Mouse (Mus musculus) brain, adult 2 months (tissue): ENCODE measurements around the gene Mrps31.
A peak's percentile ranks its signal among the peaks of the same experiment; 100 is the strongest.

Experiments
- DNase-seq: peaks from one replicate; pipeline ENCODE4 v3.0.0; 2011; ENCODE audit warnings: low read depth, low spot score

The Mrps31 gene

DNA sequence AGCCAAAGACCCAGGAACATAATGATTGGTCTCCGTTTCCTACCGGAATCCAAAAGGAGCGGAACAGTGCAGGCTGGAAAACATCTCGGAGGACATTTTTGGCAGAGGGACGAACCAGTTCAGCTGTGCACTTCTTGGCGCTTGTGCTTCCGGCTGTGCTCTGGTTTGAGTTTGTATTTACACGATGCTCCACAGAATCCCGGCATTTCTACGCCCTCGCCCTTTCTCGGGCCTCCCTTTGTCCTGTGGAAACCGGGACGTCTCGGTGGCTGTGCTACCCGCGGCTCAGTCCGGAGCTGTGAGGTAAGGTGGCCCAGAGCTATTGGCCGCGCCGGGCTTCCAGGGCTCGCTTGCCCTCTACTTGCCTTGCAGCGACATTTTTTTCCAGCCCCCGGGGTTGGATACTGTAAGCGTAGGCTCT lies at the start of gene Mrps31:
Gene Mrps31 (plus strand): TSS at position 80 of the 421 bp plus-strand sequence.
- peak; percentile 98 for DNase-seq

DNA sequence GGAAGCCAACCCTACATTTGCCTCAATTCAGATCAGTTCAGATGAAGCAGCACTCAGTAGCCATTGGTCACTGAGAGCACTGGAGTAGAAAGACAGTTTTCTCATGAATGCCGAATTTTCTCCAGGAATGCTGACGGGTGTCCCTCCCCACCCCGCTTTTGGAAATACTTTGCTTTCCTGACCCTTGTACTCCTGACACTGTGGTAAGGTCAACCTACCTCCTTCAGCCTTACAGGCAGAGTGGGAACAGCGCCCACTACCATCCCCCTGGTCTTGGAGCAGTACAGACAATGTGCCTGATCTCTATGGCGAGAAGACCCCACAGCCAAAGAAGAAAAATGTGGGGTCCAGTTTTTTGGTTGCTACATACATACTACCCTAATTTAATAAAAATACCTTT lies 34.9 kb upstream of the Mrps31 start:
- DNase-seq: no peak

DNA sequence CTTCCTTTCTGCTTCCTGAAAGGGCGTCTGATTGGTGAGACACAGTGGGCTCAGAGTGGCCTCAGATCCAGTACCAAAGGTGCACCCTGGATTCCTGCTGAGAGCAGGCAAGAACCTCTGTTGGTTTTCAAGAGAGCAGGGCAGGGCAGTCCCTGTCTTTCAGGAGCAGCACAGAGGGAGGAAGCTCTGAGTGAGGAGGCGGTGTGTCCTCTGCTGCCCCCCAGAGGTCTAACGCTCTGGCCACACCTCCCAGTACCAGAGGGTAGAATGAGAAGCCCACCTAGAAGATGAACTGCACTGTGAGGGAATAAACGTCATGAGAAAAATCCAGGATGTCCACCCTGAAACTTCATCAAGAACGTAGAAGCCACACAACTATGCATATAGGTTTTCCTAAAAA lies 34.3 kb upstream of the Mrps31 start:
- peak; percentile 27 for DNase-seq

DNA sequence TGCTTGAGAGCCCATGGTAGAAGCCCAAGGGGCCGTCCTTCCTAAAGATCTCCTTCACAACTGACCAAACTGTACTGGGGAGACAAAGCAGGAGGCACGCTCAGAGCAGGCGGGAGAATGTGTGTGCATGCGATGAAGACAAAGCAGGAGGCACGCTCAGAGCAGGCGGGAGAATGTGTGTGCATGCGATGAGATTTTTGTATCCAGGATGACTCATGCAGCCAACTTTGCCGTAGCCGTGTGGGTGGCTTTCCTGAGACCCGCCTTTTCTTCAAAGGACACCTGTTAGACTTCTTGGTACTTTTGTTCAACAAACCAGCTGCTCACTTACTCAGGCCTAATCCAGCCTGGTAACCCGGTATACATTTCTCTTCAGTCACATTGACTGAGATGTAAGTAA lies 30.2 kb upstream of the Mrps31 start:
- DNase-seq: peak; percentile 81

DNA sequence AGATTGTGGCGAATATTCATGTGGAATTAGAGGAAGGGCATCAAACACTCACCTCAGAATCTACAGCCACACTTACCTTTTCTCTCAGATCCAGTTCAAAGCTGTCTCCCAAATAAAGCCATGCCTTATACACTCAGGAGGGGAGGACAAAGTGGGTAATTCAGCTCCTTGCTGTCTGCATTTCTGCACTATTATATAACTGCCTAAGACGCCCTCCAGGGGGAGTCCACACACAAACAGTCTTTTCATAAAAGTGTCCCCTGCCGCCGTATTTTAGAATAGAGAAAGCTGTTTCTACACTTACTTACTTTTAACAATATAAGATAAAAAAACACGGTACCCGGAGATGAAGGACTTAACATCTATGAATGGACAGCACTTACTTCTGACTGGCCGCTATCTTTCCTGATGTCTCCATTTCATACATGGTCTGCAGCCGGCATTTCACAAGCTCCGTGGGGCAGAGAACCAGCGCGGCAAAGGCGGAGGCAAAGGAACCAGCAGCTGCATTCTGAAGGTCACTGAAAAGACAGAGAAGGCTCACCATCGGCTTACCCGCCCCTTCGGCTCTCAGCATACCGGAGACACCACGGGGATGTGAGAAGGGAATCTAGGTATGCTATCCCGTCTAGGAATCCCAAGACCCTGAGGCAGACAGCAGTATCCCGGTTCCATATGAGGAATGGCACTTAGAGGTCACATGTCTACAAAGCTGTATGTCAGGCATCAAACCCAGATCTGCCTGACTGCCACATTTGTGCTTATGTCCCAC lies 28.2 kb upstream of the Mrps31 start:
- peak; percentile 48 for DNase-seq

DNA sequence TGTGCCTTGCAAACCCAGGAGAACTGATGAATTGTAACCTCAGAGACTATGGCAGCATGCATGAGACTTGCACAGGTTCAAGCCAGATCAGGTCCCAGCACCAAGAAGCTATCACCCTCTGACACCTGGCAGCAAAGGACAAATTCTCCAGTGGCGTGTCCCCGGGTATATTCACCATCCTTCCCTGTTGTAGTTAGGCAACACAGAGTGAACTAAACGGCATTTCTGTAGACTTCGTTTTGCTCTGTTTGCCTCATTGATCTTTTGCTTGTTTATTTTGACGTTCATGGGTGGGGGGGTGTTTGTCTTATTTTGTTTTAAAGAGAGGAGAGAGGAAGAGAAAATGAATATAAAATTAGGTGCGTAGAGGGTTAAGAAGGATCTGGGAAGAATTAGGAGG lies 26.0 kb upstream of the Mrps31 start:
- no peak for DNase-seq

DNA sequence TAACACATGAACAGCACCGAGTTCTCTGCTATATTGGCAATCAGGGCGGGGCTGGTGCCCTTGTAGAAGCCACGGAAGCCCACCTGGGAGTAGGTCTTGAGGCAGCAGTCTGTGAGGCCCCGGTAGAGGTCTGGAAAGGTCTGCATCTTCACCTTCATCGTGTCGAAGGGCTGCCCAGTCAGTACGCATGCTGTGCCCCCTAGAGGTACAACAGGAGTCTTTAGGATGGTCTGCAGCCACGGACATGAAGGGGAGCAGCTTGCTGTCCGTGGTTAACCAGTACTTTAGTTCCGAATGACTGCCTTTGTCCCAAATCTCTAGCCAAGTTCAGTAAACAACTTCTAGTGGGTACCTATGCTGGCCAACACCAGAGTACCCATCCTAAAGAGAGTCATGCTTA lies 21.3 kb upstream of the Mrps31 start:
- no peak for DNase-seq

DNA sequence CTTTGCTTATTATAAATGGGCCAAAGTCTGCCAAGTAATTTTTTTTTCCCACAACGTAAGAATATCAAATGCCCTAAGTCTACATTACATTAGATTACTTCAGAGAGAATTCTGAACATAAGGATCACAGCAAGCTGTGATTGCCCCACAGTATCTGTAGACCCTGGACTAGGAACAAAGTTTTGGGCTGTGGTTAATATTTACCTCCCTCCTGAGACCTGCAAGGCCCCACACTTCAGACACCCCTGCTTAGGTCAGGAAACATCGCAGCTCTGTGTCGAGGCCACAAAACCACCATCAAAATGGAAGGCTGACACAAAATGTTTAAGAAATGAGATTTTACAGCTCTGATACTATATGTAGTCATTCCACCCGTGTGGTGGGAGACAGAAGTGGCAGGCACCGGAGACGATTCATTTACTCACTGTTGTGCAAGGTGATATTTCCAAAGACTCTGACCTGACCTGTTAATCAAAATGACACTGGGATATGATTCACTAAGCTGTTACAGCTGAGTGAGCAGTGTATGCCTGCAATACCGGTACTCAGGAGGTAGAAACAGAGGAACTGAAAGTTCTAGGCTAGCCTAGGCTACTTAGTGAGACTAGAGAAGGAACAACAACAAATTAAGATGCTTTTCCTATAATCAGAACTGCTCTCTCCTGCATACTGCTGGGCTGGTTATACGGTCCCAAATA lies 20.2 kb upstream of the Mrps31 start:
- no peak for DNase-seq

DNA sequence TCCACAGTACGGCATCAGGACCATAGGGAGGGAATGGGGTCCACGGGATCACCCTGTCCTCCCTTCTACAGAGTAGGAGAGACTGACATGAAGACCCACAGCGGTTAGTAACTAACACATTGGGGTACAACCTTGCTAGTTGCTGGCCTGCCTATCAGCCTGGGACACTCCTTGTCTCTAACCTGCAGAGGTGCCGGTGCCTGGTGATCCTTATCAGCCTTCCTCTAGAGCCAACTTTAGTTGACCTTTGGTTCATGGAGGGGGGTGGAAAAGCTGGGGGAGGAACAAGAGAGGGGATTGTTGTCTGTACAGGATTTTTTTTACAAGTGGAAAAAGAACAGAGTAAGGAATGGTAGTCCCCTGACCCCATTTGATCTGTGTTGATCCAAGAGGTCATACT lies 16.7 kb upstream of the Mrps31 start:
- DNase-seq: no peak

DNA sequence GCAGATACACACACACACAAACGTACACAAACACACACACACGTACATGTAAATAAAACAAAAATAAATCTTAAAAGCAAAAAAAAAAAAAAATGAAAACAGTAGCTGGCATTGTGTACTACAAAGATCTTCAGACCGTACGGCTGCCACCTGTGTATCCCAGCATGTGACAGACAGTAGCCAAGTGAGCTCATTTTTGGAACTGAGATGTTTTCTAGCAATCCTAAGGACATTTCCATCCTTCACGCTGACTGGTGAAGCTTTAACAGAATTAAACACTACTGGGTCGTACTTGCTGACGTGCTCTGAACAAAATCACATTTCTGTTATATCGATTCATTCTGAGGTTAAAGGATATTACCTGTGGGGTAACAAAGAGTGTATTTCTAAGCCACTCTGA lies 15.9 kb upstream of the Mrps31 start:
- DNase-seq: peak; percentile 74

DNA sequence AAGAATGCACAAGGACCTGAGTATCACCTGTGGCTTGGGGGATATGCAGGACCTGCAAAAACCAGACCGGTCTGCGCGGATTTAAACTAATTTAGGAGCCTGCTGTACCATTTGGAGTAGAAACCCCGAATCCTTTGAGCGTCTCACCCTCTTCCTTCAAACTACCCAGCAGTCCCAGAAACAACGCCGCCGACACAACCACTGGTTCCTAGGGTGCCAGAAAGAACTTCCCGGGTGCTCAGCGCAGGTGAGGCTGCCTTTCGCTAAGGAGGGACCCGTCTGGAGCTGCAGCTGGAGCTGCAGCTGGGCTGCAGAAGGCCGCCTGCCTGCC lies 13.4 kb upstream of the Mrps31 start:
- no peak for DNase-seq

DNA sequence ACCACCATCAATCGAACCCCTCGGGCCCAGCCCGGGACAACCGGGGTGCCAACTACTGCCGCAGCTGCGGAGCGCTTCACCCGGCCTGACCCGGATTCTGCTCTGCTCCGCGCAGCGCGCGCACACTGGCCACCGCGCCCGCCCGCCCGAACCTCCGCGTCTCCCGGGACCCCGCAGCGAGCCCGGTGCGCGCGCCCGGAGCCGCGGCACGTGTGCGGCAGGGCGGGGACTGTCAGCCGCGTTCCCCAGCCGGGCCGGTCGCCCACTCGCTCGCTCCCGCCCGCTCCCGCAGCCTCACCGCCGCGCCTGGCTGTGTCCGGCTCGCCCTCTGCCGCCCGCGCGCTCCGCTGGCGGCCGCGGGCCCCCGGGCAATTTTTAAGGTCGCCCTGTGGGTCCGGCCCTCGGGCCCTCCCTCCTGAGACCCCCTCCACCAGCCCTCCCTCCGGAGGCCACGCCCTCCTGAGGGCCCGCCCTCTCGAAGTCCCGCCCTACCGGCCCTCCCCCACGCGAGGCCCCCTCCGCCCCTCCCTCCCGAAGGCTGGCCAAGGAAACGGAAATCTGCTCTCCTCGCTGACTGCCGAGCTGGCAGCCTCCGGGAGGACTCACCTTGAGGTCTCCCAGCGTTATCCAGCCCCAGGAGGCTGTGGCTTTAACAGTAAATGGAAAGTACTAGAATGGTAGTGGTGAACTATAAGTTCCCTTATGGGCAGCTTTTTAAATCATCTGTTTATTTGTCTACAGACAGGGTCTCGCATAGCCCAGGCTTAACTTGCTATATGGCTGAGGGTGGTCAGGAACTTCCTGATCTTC lies 12.8 kb upstream of the Mrps31 start, which contains the start of gene Slc25a15:
Gene Slc25a15 (minus strand): TSS at position 456 of the 810 bp plus-strand sequence.
- DNase-seq: peak; percentile 95

DNA sequence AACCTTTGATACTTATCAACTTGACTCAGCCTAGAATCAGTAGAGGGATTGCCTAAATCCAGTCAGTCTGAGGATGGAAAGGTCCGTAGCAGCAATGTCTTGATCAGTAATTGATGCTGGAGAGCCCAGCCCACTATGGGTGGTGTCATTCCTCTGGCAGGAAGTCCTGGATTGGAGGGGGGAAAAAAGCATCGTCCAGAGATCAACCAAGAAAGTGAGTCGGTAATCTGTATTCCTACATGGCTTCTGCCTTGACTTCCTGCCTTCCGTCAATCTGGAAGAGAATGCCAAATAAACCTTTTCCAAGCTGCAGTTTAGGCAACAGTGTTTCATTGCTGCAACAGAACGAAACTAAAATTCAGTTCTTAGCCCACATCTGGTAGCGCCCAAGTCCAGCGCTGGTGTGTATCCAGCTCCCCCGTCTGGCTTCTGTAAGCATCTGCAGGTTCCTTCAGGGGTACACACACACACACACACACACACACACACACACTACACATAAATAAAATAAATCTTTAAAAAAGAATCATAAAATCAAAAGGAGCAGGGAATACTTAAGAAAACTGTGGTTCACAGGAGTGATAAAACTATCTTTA lies 11.8 kb upstream of the Mrps31 start:
- DNase-seq: peak; percentile 18

DNA sequence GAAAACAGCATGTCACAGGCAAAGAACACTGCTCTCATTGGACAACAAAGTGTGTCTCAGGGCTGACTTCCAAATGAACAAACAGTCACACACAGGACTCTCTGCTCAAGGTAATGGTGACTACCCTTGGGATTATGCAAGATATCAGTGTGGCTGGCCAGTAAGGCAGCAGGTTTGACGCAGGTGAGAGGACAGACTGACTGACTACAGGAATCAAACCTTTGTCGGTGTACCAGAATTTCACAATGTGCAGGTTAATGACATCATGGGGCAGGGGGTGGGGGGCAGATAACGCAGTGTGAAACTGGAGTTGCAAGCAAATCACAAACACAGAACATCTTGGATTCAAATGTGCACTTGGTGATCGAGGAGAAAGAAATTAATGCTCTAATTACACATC lies 10.6 kb upstream of the Mrps31 start:
- no peak for DNase-seq

DNA sequence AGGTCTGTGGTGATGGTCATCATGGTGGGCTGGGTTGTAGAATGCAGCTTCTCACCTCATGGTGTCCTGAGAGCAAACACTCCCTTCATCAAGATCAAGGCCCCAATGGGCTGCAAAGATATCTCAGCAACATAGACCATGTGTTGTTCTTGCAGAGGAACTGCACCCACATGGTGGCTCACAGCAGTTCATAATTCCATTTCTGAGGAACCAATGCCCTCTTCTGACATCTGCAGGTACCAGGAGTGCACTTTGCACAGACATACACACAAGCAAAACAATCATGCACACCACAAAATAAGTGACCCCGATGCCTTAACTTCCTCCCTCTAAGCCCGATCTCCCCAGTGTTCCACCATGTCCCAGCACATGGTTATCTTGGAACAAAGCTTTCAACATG lies 7.9 kb upstream of the Mrps31 start:
- no peak for DNase-seq

DNA sequence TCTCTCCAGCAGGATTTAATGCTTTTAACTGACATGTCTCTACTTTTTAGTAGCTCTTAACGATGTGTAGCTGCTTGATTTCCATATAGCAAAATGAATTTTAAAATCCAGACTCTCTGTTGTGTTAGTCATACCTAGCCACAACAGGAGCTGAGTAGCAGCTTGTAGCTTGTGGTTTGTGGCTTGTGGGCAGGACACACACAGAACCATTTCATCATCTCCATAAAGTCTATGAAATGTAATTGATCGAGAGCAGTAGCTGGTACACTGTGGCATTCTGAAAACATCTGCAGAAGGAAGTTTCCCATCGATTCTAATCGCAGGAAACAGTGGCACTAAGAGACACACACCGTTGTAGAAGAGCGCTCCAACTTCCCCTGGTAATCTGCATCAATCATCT lies 5.4 kb upstream of the Mrps31 start:
- DNase-seq: no peak

DNA sequence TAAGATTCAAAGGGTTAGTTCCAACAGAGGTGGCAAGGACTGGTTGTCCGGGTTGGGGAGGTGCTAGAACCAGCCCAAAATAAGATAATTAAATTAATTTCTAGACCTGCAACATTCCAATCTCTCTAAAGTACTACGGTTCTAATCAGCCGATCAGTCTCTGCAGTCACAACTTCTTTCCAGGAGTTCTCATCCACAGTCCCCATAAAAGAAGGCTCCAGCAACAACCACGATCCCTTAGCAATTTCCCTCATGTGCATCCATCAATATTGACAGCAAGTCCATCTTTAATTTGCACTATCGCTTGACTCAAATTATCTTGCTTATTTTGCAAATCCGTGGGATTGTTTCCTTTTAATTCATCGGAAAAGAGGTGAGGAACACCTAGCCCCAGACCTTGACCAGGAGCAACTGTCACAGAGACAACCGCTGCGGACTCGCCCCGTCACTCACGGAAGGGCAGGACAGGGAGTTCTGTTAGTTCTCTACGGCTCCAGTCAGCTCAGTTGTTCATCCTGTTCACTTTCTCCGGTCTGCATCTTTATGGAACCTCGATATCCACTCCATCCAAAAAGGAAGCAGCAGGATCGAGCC lies 376 bp upstream of the Mrps31 start:
- DNase-seq: no peak

DNA sequence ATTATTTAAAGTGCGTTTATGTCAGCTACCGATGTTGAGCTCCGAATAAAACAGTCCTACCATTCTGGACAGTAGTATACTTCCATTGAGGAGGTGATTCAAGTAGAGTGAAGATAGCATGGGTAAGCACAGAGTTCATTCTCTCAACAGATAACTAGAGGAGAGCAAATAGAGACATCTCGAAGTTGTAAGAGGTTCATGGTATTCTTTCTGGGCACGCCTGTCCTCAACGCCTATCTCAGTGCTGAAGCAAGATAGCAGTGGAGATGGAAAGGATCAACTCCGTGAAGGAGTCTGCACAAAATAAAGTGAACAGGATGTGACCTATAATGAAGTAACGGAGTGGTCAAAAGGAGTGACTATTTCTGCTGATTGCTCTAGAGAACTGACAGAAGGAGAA lies 810 bp downstream of the Mrps31 start:
- DNase-seq: no peak
